Mouse (Mus musculus) cerebellum, adult 2 months (tissue): ENCODE measurements around the gene Gm8453. TPM values are rescaled to one million over a fixed set of nuclear protein-coding genes. Genes with fewer than 3 reads are reported as not detected.
"Not testable (repeated sequence)": the region's sequence is repeated elsewhere in the genome, so short reads cannot be mapped to it uniquely, and the experiment has no call there.

Experiments
- DNase-seq, 2 experiments: peaks; one replicate each; pipeline ENCODE4 v3.0.0; 2021
- H3K27ac ChIP-seq: fragments of 200-500 bp; 2 replicates; pipeline ENCODE4 v1.5.1; 2012; ENCODE audit warnings: low read length, control low read depth, inconsistent platforms; ENCODE audit not compliant: insufficient read depth
- H3K27me3 ChIP-seq: fragments of 200-500 bp; 2 replicates; pipeline ENCODE4 v1.6.1; 2012; ENCODE audit warnings: inconsistent platforms, mild to moderate bottlenecking, low read length, moderate library complexity; ENCODE audit not compliant: control insufficient read depth, insufficient read depth
- H3K4me1 ChIP-seq: fragments of 200-500 bp; 2 replicates; pipeline ENCODE4 v1.6.1; 2011; ENCODE audit warnings: low read length; ENCODE audit not compliant: control insufficient read depth, insufficient read depth
- H3K4me3 ChIP-seq: fragments of 200-500 bp; replicated peaks from 2 replicates; pipeline ENCODE3; 2011; ENCODE audit warnings: mild to moderate bottlenecking, low read depth, low read length, control low read depth; ENCODE audit not compliant: insufficient read depth
- WGBS: fragments of 180-500 bp; shearing (Covaris S2); methylation state at CpG from one replicate; pipeline ENCODE4 v1.1.7; 2018; 5-methylcytosine and 5-hydroxymethylcytosine counted together
- polyA plus RNA-seq: library from polyadenylated mRNA; depleted of rRNA; stranded (reverse); fragments of >200 nt; gene quantifications from 2 replicates; pipeline ENCODE4 v1.2.3, GENCODE M21; 2012; rRNA removed

The Gm8453 gene
- polyA plus RNA-seq: not detected in 2 replicates

DNA sequence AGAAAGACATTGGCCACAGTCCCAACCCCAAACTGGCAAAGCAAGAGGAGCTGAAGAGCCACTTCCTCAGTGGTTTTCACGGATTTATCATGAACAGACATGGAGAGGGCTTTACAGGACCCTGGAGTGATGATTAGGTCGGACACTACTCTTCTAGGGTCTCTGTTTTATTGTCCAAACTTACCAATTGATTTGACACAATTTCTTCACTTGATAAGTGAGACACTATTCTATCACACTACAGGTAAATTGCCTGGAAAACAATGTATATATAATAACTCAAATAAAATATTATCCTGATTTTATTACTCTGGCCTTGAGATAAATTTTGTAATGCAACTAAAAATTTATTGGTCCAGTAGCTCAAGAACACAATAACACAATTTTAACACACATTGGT, at the start of gene Gm8453:
Gene Gm8453, minus strand, starts transcription at position 101 of the 400 bp plus-strand sequence.
- WGBS: 8% methylated on average over 2 of the region's 2 CpGs
- H3K27ac ChIP-seq, H3K4me3 ChIP-seq, H3K4me1 ChIP-seq, H3K27me3 ChIP-seq, DNase-seq: not testable (repeated sequence)

DNA sequence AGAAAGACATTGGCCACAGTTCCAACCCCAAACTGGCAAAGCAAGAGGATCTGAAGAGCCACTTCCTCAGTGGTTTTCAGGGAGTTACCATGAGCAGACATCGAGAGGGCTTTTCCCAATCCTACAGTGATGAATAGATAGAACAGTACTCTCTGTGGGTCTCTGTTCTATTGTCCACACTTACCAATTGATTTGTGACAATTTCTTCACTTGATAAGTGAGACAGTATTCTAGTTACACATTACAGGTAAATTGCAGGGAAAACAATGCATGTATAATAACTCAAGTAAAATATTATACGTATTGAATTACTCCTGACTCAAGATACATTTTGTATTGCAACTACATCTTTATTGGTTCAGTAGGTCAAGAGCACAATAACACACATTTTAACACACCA, 28.1 kb downstream of the Gm8453 start, which contains the start of gene Gm8653:
Gene Gm8653, minus strand, starts transcription at position 101 of the 400 bp plus-strand sequence.
- not testable (repeated sequence) for H3K4me1 ChIP-seq, H3K4me3 ChIP-seq, DNase-seq, H3K27ac ChIP-seq, H3K27me3 ChIP-seq
- no CpG with 5 or more reads among the region's 2 CpGs for whole genome bisulfite sequencing

DNA sequence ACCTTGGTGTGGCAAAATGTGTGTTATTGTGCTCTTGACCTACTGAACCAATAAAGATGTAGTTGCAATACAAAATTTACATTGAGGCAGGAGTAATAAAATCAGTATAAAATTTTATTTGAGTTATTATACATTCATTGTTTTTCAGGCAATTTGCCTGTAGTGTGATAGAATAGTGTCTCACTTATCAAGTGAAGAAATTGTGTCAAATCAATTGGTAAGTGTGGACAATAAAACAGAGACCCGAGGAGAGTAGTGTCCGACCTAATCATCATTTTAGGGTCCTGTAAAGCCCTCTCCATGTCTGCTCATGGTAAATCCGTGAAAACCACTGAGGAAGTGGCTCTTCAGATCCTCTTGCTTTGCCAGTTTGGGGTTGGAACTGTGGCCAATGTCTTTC, 40.2 kb downstream of the Gm8453 start, which contains the start of gene Vmn1r143:
Gene Vmn1r143, plus strand, starts transcription at position 301 of the 400 bp plus-strand sequence.
- not testable (repeated sequence) for H3K4me3 ChIP-seq, H3K27me3 ChIP-seq, H3K4me1 ChIP-seq, DNase-seq, H3K27ac ChIP-seq
- WGBS: no CpG with 5 or more reads among the region's 3 CpGs

Other genes starting within 250 kb of the Gm8453 start
- gene Vmn1r137, start 234.9 kb downstream of the Gm8453 start, polyA plus RNA-seq: not detected in 2 replicates
- gene Vmn1r138, start 200.6 kb downstream of the Gm8453 start, polyA plus RNA-seq: not detected in 2 replicates
- gene Gm6176, start 173.2 kb downstream of the Gm8453 start, polyA plus RNA-seq: not detected in 2 replicates
- not detected in 2 replicates for gene Vmn1r139, start 160.4 kb downstream of the Gm8453 start, polyA plus RNA-seq
- gene Gm16451, start 111.2 kb downstream of the Gm8453 start, polyA plus RNA-seq: not detected in 2 replicates
- gene Gm10666, start 94.7 kb downstream of the Gm8453 start, polyA plus RNA-seq: not detected in 2 replicates
- not detected in 2 replicates for gene Vmn1r142, start 65.4 kb downstream of the Gm8453 start, polyA plus RNA-seq
- gene Vmn1r143, start 40.1 kb downstream of the Gm8453 start, polyA plus RNA-seq: not detected in 2 replicates
- gene Gm8653, start 28.2 kb downstream of the Gm8453 start, polyA plus RNA-seq: not detected in 2 replicates
- gene Gm4187, start 100.2 kb upstream of the Gm8453 start, polyA plus RNA-seq: not detected in 2 replicates
- gene Gm8660, start 141.6 kb upstream of the Gm8453 start, polyA plus RNA-seq: not detected in 2 replicates
- gene Vmn1r148, start 184.1 kb upstream of the Gm8453 start, polyA plus RNA-seq: not detected in 2 replicates
- not detected in 2 replicates for gene Vmn1r149, start 208.7 kb upstream of the Gm8453 start, polyA plus RNA-seq
- not detected in 2 replicates for gene Gm10665, start 234.6 kb upstream of the Gm8453 start, polyA plus RNA-seq